Mouse (Mus musculus): Measurements from ENCODE around the gene Myo1h.

GRCm38 (mm10) chr5:114275339-114275738 lies 13.6 kb upstream of the Myo1h start:
- no peak for TF ChIP-seq CTCF (IDR thresholded peaks at IDR 0.05; ENCODE audit: low read depth)
- no peak for TF ChIP-seq EP300 (IDR thresholded peaks at IDR 0.05; ENCODE audit: low read depth)
